Mouse (Mus musculus): ENCODE results near the gene Disc1. TPM values are rescaled to one million over a fixed set of nuclear protein-coding genes. Genes with fewer than 3 reads are reported as not detected.

Disc1 gene
- polyA plus RNA-seq, 2 experiments, result 2.2 to 3.2 TPM

DNA sequence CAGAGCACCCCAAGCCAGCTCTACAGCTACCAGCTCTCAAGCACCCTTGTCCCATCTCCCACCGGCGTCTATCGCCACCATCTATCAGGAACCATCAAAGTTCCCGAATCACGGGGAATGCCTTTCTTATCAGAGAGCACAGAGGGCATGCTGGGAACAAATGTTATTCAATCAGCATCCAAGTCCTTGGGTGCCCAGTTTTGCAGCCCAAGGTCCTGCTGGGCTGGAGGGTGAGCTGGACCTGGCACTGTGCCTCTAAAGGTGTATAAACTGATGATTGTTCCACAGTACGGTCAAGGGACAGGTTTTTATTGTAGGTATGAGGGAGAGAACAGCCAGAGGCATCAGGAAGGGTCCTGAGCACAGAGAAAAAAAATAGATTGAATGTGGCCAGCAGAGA lies 11.6 kb downstream of the Disc1 start:
- no peak overlapping the region for H3K9ac ChIP-seq (ENCODE audit: low read depth, low read length, severe bottlenecking)
- ATAC-seq (ENCODE audit: low FRiP score, low read depth), result no peak
- no peaks in the 10 kb centered on the region for H3K4me1 ChIP-seq (ENCODE audit: control insufficient read depth, insufficient read depth, low read length)
- WGBS, result 83% methylated on average over 6 of the region's 6 CpGs
- no peaks in the 10 kb centered on the region for H3K9me3 ChIP-seq (ENCODE audit: control insufficient read depth, low read length)
- H3K27me3 ChIP-seq (ENCODE audit: control insufficient read depth, insufficient read depth, low read length), result no peaks in the 10 kb centered on the region
- H3K4me2 ChIP-seq (replicated peaks; ENCODE audit: low read depth, low read length, severe bottlenecking), result no peak overlapping the region
- no peak for DNase-seq (ENCODE audit: low spot score)
- no peaks in the 10 kb centered on the region for H3K36me3 ChIP-seq (ENCODE audit: control insufficient read depth, insufficient read depth, low read length)
- H3K4me3 ChIP-seq (replicated peaks; ENCODE audit: low read length), result no peak overlapping the region
- TF ChIP-seq POLR2A (IDR thresholded peaks at IDR 0.05; ENCODE audit: borderline replicate concordance, extremely low read depth, insufficient read depth, insufficient read length), result no peak
- no peak overlapping the region for H3K27ac ChIP-seq (replicated peaks; ENCODE audit: low read depth, low read length)

GRCm38 (mm10) chr8:125066913-125067595 lies 13.1 kb downstream of the Disc1 start:
- Histone ChIP-seq H3K9me3 (ENCODE audit: control insufficient read depth, low read length) (no peaks in the 10 kb centered on the region), H3K4me3 (replicated peaks; ENCODE audit: low read length) (no peak overlapping the region), H3K27ac (replicated peaks; ENCODE audit: low read depth, low read length) (0 out of 2 replicates have a peak overlapping the region, but pooled peaks have one; percentile 29), H3K36me3 (ENCODE audit: control insufficient read depth, insufficient read depth, low read length) (no peaks in the 10 kb centered on the region), H3K4me2 (replicated peaks; ENCODE audit: low read depth, low read length, severe bottlenecking) (no peak overlapping the region), H3K9ac (ENCODE audit: low read depth, low read length, severe bottlenecking) (peak overlapping the region; percentile 13; the same call in 1 of the 2 replicates), H3K4me1 (ENCODE audit: control insufficient read depth, insufficient read depth, low read length) (no peaks in the 10 kb centered on the region), H3K27me3 (ENCODE audit: control insufficient read depth, insufficient read depth, low read length) (no peaks in the 10 kb centered on the region)
- TF ChIP-seq POLR2A (IDR thresholded peaks at IDR 0.05; ENCODE audit: borderline replicate concordance, extremely low read depth, insufficient read depth, insufficient read length), result no peak
- peak; percentile 64 for DNase-seq (ENCODE audit: low spot score)
- 27% methylated on average over 12 of the region's 12 CpGs for WGBS
- ATAC-seq (ENCODE audit: low FRiP score, low read depth), result peak; percentile 57; the same call in 1 of the 2 replicates

- no peaks in the 10 kb centered on the region for H3K36me3 ChIP-seq (ENCODE audit: control insufficient read depth, insufficient read depth, low read length)
- 0 out of 2 replicates have a peak overlapping the region, but pooled peaks have one; percentile 6 for H3K27ac ChIP-seq (replicated peaks; ENCODE audit: low read depth, low read length)
- no peak overlapping the region for H3K4me3 ChIP-seq (replicated peaks; ENCODE audit: low read length)
- ATAC-seq (ENCODE audit: low FRiP score, low read depth), result no peak
- no peak for DNase-seq (ENCODE audit: low spot score)
- no peak overlapping the region for H3K9ac ChIP-seq (ENCODE audit: low read depth, low read length, severe bottlenecking)
- no peak for TF ChIP-seq POLR2A (IDR thresholded peaks at IDR 0.05; ENCODE audit: borderline replicate concordance, extremely low read depth, insufficient read depth, insufficient read length)
- H3K4me1 ChIP-seq (ENCODE audit: control insufficient read depth, insufficient read depth, low read length), result no peaks in the 10 kb centered on the region
- H3K4me2 ChIP-seq (replicated peaks; ENCODE audit: low read depth, low read length, severe bottlenecking), result no peak overlapping the region
- H3K9me3 ChIP-seq (ENCODE audit: control insufficient read depth, low read length), result no peaks in the 10 kb centered on the region
- H3K27me3 ChIP-seq (ENCODE audit: control insufficient read depth, insufficient read depth, low read length), result no peaks in the 10 kb centered on the region
- WGBS, result 83% methylated on average over 9 of the region's 9 CpGs
These were observed 13.6 kb downstream of the Disc1 start for GRCm38 (mm10) chr8:125067596-125067960.

DNA sequence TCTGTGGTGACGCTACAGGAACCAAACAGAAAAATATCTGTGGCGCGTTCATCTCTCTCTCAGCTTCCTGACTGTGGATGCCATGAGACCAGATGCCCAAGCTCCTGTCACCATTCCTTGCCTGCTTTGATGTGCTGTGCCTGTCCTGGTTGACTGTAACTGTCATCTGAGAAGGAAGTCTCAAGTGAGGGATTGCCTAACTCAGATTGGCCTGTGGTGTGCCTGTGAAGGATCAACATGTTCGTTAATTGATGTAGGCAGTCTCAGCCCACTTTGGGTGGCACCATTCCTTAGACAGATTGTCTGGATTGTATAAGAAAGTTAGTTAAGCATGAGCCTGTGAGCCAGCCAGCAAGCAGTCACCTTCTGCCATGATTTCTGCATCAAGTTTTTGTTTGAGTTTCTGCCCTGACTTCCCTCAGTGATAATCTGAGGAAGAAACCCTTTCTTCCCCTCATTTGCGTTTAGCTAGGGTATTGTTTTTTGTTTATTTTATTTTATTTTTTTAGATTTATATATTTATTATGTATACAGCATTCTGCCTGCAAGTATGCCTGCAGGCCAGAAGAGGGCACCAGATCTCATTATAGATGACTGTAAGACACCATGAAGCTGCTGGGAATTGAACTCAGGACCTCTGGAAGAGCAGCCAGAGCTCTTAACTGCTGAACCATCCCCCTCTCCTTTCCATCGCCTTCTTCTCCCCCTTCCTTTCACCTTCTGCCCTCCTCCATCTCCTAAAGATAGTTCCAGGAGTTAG lies 14.3 kb downstream of the Disc1 start:
- H3K36me3 ChIP-seq (ENCODE audit: control insufficient read depth, insufficient read depth, low read length), result no peaks in the 10 kb centered on the region
- H3K27me3 ChIP-seq (ENCODE audit: control insufficient read depth, insufficient read depth, low read length), result no peaks in the 10 kb centered on the region
- 85% methylated on average over 6 of the region's 6 CpGs for WGBS
- no peak overlapping the region for H3K4me3 ChIP-seq (replicated peaks; ENCODE audit: low read length)
- TF ChIP-seq POLR2A (IDR thresholded peaks at IDR 0.05; ENCODE audit: borderline replicate concordance, extremely low read depth, insufficient read depth, insufficient read length), result no peak
- ATAC-seq (ENCODE audit: low FRiP score, low read depth) (no peak), DNase-seq (ENCODE audit: low spot score) (no peak)
- H3K9ac ChIP-seq (ENCODE audit: low read depth, low read length, severe bottlenecking), result no peak overlapping the region
- no peaks in the 10 kb centered on the region for H3K9me3 ChIP-seq (ENCODE audit: control insufficient read depth, low read length)
- 0 out of 2 replicates have a peak overlapping the region, but pooled peaks have one; percentile 6 for H3K27ac ChIP-seq (replicated peaks; ENCODE audit: low read depth, low read length)
- H3K4me1 ChIP-seq (ENCODE audit: control insufficient read depth, insufficient read depth, low read length), result no peaks in the 10 kb centered on the region
- no peak overlapping the region for H3K4me2 ChIP-seq (replicated peaks; ENCODE audit: low read depth, low read length, severe bottlenecking)

DNA sequence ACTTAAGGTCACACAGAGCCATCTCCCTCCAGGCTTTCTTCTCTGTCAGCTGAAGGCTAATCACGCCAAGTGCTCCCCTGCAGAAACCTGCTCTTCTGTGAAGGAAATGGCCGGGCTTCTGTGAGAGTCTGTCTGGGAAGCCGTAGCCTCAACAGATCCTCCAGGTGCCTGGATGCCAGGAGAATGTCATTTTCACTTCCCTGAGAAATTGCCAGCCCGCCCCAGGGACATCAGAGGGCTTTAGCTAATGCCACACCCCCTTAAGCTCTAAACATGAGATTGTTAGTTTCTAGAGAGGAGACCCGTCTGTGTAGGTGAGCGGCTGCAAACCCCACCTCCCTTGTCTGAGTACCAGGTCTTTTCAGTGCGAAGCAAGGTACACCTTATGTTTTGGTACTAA lies 15.3 kb downstream of the Disc1 start:
- no peak overlapping the region for H3K4me2 ChIP-seq (replicated peaks; ENCODE audit: low read depth, low read length, severe bottlenecking)
- H3K36me3 ChIP-seq (ENCODE audit: control insufficient read depth, insufficient read depth, low read length), result no peaks in the 10 kb centered on the region
- no peak for TF ChIP-seq POLR2A (IDR thresholded peaks at IDR 0.05; ENCODE audit: borderline replicate concordance, extremely low read depth, insufficient read depth, insufficient read length)
- no peak overlapping the region for H3K9ac ChIP-seq (ENCODE audit: low read depth, low read length, severe bottlenecking)
- 55% methylated on average over 7 of the region's 7 CpGs for WGBS
- H3K4me1 ChIP-seq (ENCODE audit: control insufficient read depth, insufficient read depth, low read length), result no peaks in the 10 kb centered on the region
- H3K9me3 ChIP-seq (ENCODE audit: control insufficient read depth, low read length), result no peaks in the 10 kb centered on the region
- no peak overlapping the region for H3K27ac ChIP-seq (replicated peaks; ENCODE audit: low read depth, low read length)
- ATAC-seq (ENCODE audit: low FRiP score, low read depth) (no peak), DNase-seq (ENCODE audit: low spot score) (no peak)
- no peaks in the 10 kb centered on the region for H3K27me3 ChIP-seq (ENCODE audit: control insufficient read depth, insufficient read depth, low read length)
- no peak overlapping the region for H3K4me3 ChIP-seq (replicated peaks; ENCODE audit: low read length)
